Mouse (Mus musculus) lung, postnatal 0 days (tissue): Measurements from ENCODE around the gene Olfr1506.
"Not testable (repeated sequence)": the region's sequence is repeated elsewhere in the genome, so short reads cannot be mapped to it uniquely, and the experiment has no call there.

ENCODE experiments used
- CTCF ChIP-seq: IDR thresholded peaks from 2 replicates; pipeline ENCODE4 v1.5.1; 2016; ENCODE audit warnings: antibody characterized with exemption, mild to moderate bottlenecking
- EP300 ChIP-seq: IDR thresholded peaks from 2 replicates; pipeline ENCODE4 v1.6.1; 2016; ENCODE audit warnings: antibody characterized with exemption, mild to moderate bottlenecking, control low read depth

DNA sequence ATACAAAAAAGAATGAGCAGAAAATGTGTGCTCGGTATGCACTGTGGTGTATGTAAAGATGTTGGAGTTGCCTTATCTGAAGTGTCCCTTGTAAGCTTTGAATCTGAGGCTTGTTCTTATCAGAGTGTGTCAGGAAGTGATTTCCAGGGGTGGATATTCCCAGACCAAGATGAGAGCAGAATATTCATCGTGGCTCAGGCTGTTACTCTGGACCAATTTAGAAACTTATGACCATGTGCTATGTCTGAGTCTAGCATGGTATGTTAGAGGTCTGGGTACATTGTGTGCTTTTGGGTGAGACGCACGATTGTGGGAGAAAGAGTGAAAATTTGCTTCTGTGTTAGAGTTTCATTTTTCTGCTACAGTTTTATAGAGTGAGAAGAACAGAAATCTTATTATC lies 38.2 kb downstream of the Olfr1506 start:
- TF ChIP-seq CTCF, EP300: not testable (repeated sequence)
